Mouse (Mus musculus) layer of hippocampus, adult 2 months (tissue): Measurements from ENCODE around the gene Rtl6. TPM values are rescaled to one million over a fixed set of nuclear protein-coding genes. Genes with fewer than 3 reads are reported as not detected.
A peak's percentile ranks its signal among the peaks of the same experiment; 100 is the strongest.

Experiments
- DNase-seq, 2 experiments: peaks; one replicate each; pipeline ENCODE4 v3.0.0; 2022; ENCODE audit warnings: low spot score in 2 of 2
- H3K27ac ChIP-seq: fragments of 200-600 bp; 2 replicates; pipeline ENCODE4 v1.8.1; 2022
- H3K4me3 ChIP-seq: fragments of 200-600 bp; 2 replicates; pipeline ENCODE4 v1.8.1; 2022; ENCODE audit warnings: mild to moderate bottlenecking
- CTCF ChIP-seq: fragments of 200-600 bp; conservative IDR thresholded peaks from 2 replicates; pipeline ENCODE4 v1.8.1; 2022; ENCODE audit warnings: antibody characterized with exemption, mild to moderate bottlenecking, moderate library complexity
- total RNA-seq, 2 experiments: library from RNA; stranded (reverse); gene quantifications; 2 replicates each; pipeline ENCODE4 v1.2.3; 2021

Rtl6 gene
- total RNA-seq, 2 experiments from 2014 or later: 55.2 to 56.7 TPM

- Histone ChIP-seq H3K4me3 (no peak overlapping the region), H3K27ac (no peak overlapping the region)
- no peak for DNase-seq
- TF ChIP-seq CTCF: no peak
These were observed 19.4 kb upstream of the Rtl6 start for GRCm38 (mm10) chr15:84577019-84577418.

- no peak for TF ChIP-seq CTCF
- Histone ChIP-seq H3K27ac (no peak overlapping the region), H3K4me3 (no peak overlapping the region)
- no peak for DNase-seq
These were observed 9.0 kb upstream of the Rtl6 start for GRCm38 (mm10) chr15:84566568-84567110.

- TF ChIP-seq CTCF: no peak
- H3K27ac ChIP-seq: no peak overlapping the region
- DNase-seq: no peak
- H3K4me3 ChIP-seq: no peak overlapping the region
These were observed 3.9 kb upstream of the Rtl6 start for GRCm38 (mm10) chr15:84561501-84561900.

GRCm38 (mm10) chr15:84556674-84557073 is 949 bp downstream of the Rtl6 start:
- no peak for DNase-seq
- H3K4me3 ChIP-seq: peak overlapping the region; percentile 79
- TF ChIP-seq CTCF: no peak
- H3K27ac ChIP-seq: no peak overlapping the region

GRCm38 (mm10) chr15:84551065-84551464 is 6.6 kb downstream of the Rtl6 start:
- no peak overlapping the region for H3K27ac ChIP-seq
- DNase-seq: no peak
- no peak overlapping the region for H3K4me3 ChIP-seq
- no peak for TF ChIP-seq CTCF

GRCm38 (mm10) chr15:84549291-84549797 is 8.3 kb downstream of the Rtl6 start:
- Histone ChIP-seq H3K4me3 (no peak overlapping the region), H3K27ac (no peak overlapping the region)
- no peak for DNase-seq
- no peak for TF ChIP-seq CTCF

- Histone ChIP-seq H3K27ac (no peak overlapping the region), H3K4me3 (no peak overlapping the region)
- TF ChIP-seq CTCF: no peak
- no peak for DNase-seq
These were observed 11.6 kb downstream of the Rtl6 start for GRCm38 (mm10) chr15:84546028-84546427.

GRCm38 (mm10) chr15:84541175-84541574 is 16.4 kb downstream of the Rtl6 start:
- DNase-seq: no peak
- H3K4me3 ChIP-seq: no peak overlapping the region
- H3K27ac ChIP-seq: no peak overlapping the region
- no peak for TF ChIP-seq CTCF

- TF ChIP-seq CTCF: no peak
- DNase-seq: no peak
- Histone ChIP-seq H3K27ac (no peak overlapping the region), H3K4me3 (no peak overlapping the region)
These were observed 18.5 kb downstream of the Rtl6 start for GRCm38 (mm10) chr15:84538974-84539588.

- no peak for TF ChIP-seq CTCF
- no peak overlapping the region for H3K27ac ChIP-seq
- no peak overlapping the region for H3K4me3 ChIP-seq
- no peak for DNase-seq
These were observed 20.5 kb downstream of the Rtl6 start for GRCm38 (mm10) chr15:84537117-84537516.

- no peak overlapping the region for H3K4me3 ChIP-seq
- TF ChIP-seq CTCF: no peak
- DNase-seq: no peak
- H3K27ac ChIP-seq: no peak overlapping the region
These were observed 21.0 kb downstream of the Rtl6 start for GRCm38 (mm10) chr15:84536611-84537010.

GRCm38 (mm10) chr15:84535953-84536352 is 21.7 kb downstream of the Rtl6 start:
- Histone ChIP-seq H3K27ac (no peak overlapping the region), H3K4me3 (no peak overlapping the region)
- peak; percentile 75 for TF ChIP-seq CTCF
- DNase-seq: no peak

- H3K4me3 ChIP-seq: no peak overlapping the region; the same call in 1 of the 2 replicates
- TF ChIP-seq CTCF: no peak
- no peak for DNase-seq
These were observed 25.4 kb downstream of the Rtl6 start for GRCm38 (mm10) chr15:84532211-84532610.

GRCm38 (mm10) chr15:84531535-84531934 is 26.1 kb downstream of the Rtl6 start:
- peak overlapping the region; percentile 73 for H3K27ac ChIP-seq
- H3K4me3 ChIP-seq: no peak overlapping the region; the same call in 1 of the 2 replicates
- peak in 1 of 2 experiments; percentile 78 for DNase-seq
- TF ChIP-seq CTCF: no peak

More at GRCm38 (mm10) chr15:84532211-84532610, 25.4 kb downstream of the Rtl6 start:
- peak overlapping the region; percentile 73 for H3K27ac ChIP-seq
